Mouse (Mus musculus): Measurements from ENCODE around the gene Cd22. TPM values are rescaled to one million over a fixed set of nuclear protein-coding genes. Genes with fewer than 3 reads are reported as not detected.

Gene Cd22
- polyA plus RNA-seq, 1 experiment from 2014 or later = 0.05 TPM

DNA sequence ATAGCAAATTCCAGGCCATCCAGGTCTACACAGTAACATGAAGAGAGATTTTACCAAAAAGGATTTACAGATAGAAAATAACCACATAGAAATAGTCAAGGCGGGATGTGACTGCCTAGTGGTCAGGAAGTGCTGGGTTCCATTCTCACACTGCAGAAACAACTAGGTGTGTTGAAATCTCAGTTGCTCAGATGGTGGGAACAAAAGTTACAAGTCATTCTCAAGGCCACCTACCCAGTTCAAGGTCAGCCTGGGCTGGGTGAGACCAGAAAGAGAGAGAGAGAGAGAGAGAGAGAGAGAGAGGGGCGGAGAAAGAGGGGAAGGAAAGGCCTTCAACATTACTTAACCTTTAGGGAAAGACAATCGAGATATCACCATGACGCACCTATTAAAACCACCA, 6.7 kb upstream of the Cd22 start:
- WGBS = 85% methylated on average over 4 of the region's 4 CpGs
- Histone ChIP-seq H3K36me3 (ENCODE audit: control insufficient read depth, insufficient read depth, low read length) (no peaks in the 10 kb centered on the region), H3K4me3 (ENCODE audit: low read depth, low read length) (no peak overlapping the region), H3K27me3 (ENCODE audit: control insufficient read depth, insufficient read depth, low read length) (no peaks in the 10 kb centered on the region), H3K9ac (ENCODE audit: low read length) (no peak overlapping the region), H3K4me1 (ENCODE audit: control insufficient read depth, insufficient read depth, low read length) (no peaks in the 10 kb centered on the region), H3K4me2 (ENCODE audit: low read depth) (no peak overlapping the region), H3K27ac (ENCODE audit: low read depth, low read length) (no peak overlapping the region), H3K9me3 (ENCODE audit: control insufficient read depth, low read length) (no peaks in the 10 kb centered on the region)
- ATAC-seq (ENCODE audit: insufficient read depth, low FRiP score, low TSS enrichment) (no peak), DNase-seq (ENCODE audit: low spot score) (no peak)

- no peaks in the 10 kb centered on the region for H3K27me3 ChIP-seq (ENCODE audit: control insufficient read depth, insufficient read depth, low read length)
- DNase-seq (ENCODE audit: low spot score) = no peak
- no peak overlapping the region for H3K9ac ChIP-seq (ENCODE audit: low read length)
- no peak for ATAC-seq (ENCODE audit: insufficient read depth, low FRiP score, low TSS enrichment)
- H3K4me3 ChIP-seq (ENCODE audit: low read depth, low read length) = no peak overlapping the region
- H3K4me1 ChIP-seq (ENCODE audit: control insufficient read depth, insufficient read depth, low read length) = no peaks in the 10 kb centered on the region
- no peak overlapping the region for H3K4me2 ChIP-seq (ENCODE audit: low read depth)
- no peaks in the 10 kb centered on the region for H3K36me3 ChIP-seq (ENCODE audit: control insufficient read depth, insufficient read depth, low read length)
- H3K27ac ChIP-seq (ENCODE audit: low read depth, low read length) = no peak overlapping the region
- no peaks in the 10 kb centered on the region for H3K9me3 ChIP-seq (ENCODE audit: control insufficient read depth, low read length)
Measured at GRCm38 (mm10) chr7:30884047-30884446, 3.9 kb upstream of the Cd22 start.

- H3K9ac ChIP-seq (ENCODE audit: low read length) = no peak overlapping the region
- H3K4me1 ChIP-seq (ENCODE audit: control insufficient read depth, insufficient read depth, low read length) = no peaks in the 10 kb centered on the region
- H3K9me3 ChIP-seq (ENCODE audit: control insufficient read depth, low read length) = no peaks in the 10 kb centered on the region
- DNase-seq (ENCODE audit: low spot score) (no peak), ATAC-seq (ENCODE audit: insufficient read depth, low FRiP score, low TSS enrichment) (no peak)
- H3K36me3 ChIP-seq (ENCODE audit: control insufficient read depth, insufficient read depth, low read length) = no peaks in the 10 kb centered on the region
- no peak overlapping the region for H3K4me2 ChIP-seq (ENCODE audit: low read depth)
- H3K27ac ChIP-seq (ENCODE audit: low read depth, low read length) = no peak overlapping the region
- no peak overlapping the region for H3K4me3 ChIP-seq (ENCODE audit: low read depth, low read length)
- H3K27me3 ChIP-seq (ENCODE audit: control insufficient read depth, insufficient read depth, low read length) = no peaks in the 10 kb centered on the region
- 87% methylated on average over 3 of the region's 3 CpGs for WGBS
Measured at GRCm38 (mm10) chr7:30881367-30881766, 1.2 kb upstream of the Cd22 start.

DNA sequence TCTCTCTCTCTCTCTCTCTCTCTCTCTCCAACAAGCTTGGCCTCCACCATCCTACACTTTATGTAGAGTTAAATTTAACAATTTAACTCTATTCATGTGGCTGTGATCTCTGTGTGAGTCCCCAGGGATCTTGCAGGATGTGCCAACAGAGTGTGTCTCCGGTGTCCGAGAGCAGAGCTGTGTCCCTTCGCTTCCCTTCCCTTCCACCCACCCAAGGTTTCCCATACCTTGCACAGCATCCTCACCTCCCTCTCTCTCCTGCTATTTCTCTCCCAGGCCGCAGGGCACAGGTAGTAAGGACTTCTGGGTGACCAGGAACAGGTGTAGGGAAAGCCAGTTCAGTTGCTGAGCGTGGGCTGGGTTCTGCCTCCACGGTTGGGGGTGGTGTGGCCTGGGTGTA, 1.2 kb downstream of the Cd22 start:
- Histone ChIP-seq H3K36me3 (ENCODE audit: control insufficient read depth, insufficient read depth, low read length) (no peaks in the 10 kb centered on the region), H3K9me3 (ENCODE audit: control insufficient read depth, low read length) (no peaks in the 10 kb centered on the region)

DNA sequence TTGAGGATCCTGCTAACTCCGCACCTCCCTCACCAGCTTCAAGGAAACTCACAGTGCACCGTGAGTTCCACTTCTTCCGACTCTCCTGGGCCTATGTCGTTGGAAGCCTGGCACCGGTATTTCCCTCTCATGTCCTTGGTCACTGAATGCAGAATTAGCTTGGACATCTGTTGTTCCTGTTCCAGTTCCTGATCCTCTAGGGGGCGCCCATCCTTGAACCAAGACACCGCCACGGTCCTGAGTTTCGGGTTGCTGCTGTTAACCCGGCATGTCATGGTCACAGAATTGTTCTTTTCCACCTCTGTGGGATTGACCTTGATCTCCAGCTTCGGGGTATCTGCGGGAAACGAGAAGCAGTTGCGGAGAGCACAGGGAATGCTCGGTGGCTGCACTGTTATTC, 7.1 kb downstream of the Cd22 start:
- Histone ChIP-seq H3K4me1 (ENCODE audit: control insufficient read depth, insufficient read depth, low read length) (no peaks in the 10 kb centered on the region), H3K4me3 (ENCODE audit: low read depth, low read length) (no peak overlapping the region), H3K27ac (ENCODE audit: low read depth, low read length) (no peak overlapping the region), H3K4me2 (ENCODE audit: low read depth) (no peak overlapping the region), H3K9ac (ENCODE audit: low read length) (no peak overlapping the region), H3K36me3 (ENCODE audit: control insufficient read depth, insufficient read depth, low read length) (no peaks in the 10 kb centered on the region), H3K27me3 (ENCODE audit: control insufficient read depth, insufficient read depth, low read length) (no peaks in the 10 kb centered on the region), H3K9me3 (ENCODE audit: control insufficient read depth, low read length) (no peaks in the 10 kb centered on the region)
- ATAC-seq (ENCODE audit: insufficient read depth, low FRiP score, low TSS enrichment) (no peak), DNase-seq (ENCODE audit: low spot score) (peak; percentile 69)
- 29% methylated on average over 15 of the region's 15 CpGs for WGBS

More for the DNA sequence above, 1.2 kb downstream of the Cd22 start:
- Histone ChIP-seq H3K27ac (ENCODE audit: low read depth, low read length) (no peak overlapping the region), H3K4me3 (ENCODE audit: low read depth, low read length) (no peak overlapping the region), H3K27me3 (ENCODE audit: control insufficient read depth, insufficient read depth, low read length) (no peaks in the 10 kb centered on the region), H3K4me1 (ENCODE audit: control insufficient read depth, insufficient read depth, low read length) (no peaks in the 10 kb centered on the region), H3K9ac (ENCODE audit: low read length) (no peak overlapping the region), H3K4me2 (ENCODE audit: low read depth) (no peak overlapping the region)
- ATAC-seq (ENCODE audit: insufficient read depth, low FRiP score, low TSS enrichment) (no peak), DNase-seq (ENCODE audit: low spot score) (no peak)
- WGBS = 87% methylated on average over 6 of the region's 6 CpGs

DNA sequence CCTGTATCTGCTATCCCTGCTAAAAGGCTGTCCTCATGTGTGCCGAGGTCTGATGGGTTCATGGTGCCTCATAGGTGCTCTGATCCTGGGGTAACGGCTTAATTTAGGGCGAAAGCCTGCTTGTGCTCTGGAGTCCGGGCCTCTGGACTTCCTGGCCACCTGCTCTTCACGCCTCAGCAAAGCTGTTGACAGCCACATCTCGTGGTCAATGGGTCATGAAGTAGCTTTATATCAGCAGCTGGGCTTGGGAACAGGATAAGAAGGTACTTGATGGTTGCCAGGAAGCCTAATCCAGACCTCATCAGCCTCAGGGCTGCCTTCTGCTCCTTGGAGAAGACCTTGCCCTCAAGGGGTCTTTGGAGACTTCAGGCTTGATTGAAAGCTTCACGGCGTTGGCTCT, 16.8 kb downstream of the Cd22 start:
- ATAC-seq (ENCODE audit: insufficient read depth, low FRiP score, low TSS enrichment) = no peak
- 70% methylated on average over 8 of the region's 8 CpGs for WGBS
- no peaks in the 10 kb centered on the region for H3K4me1 ChIP-seq (ENCODE audit: control insufficient read depth, insufficient read depth, low read length)
- no peaks in the 10 kb centered on the region for H3K27me3 ChIP-seq (ENCODE audit: control insufficient read depth, insufficient read depth, low read length)
- no peak overlapping the region for H3K4me3 ChIP-seq (ENCODE audit: low read depth, low read length)
- no peak overlapping the region for H3K9ac ChIP-seq (ENCODE audit: low read length)
- no peaks in the 10 kb centered on the region for H3K9me3 ChIP-seq (ENCODE audit: control insufficient read depth, low read length)
- no peak overlapping the region for H3K27ac ChIP-seq (ENCODE audit: low read depth, low read length)
- no peak overlapping the region for H3K4me2 ChIP-seq (ENCODE audit: low read depth)
- DNase-seq (ENCODE audit: low spot score) = no peak
- no peaks in the 10 kb centered on the region for H3K36me3 ChIP-seq (ENCODE audit: control insufficient read depth, insufficient read depth, low read length)

DNA sequence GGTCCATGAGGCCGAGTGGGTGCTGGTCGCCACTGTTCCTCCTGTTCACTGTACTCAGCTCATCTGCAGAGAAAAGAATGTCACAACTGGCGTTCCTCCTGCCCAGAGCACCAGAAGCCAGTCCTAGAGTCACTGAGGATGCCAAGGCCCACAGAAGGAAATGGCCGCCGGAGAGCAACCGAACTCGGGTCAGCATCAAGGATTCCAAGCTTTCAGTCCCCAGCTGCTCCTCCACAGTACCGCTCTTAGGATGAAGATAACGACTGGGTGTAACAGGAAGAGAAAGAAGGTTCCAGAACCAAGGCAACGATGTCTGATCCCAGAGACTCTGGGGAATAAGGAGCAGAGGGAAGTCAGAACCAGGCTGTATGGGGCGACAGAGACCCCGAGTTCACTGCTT, 18.7 kb downstream of the Cd22 start, which contains the start of gene Ffar1:
TSS of gene Ffar1 (minus strand) at position 101 of the 400 bp plus-strand sequence.
- Histone ChIP-seq H3K27me3 (ENCODE audit: control insufficient read depth, insufficient read depth, low read length) (no peaks in the 10 kb centered on the region), H3K36me3 (ENCODE audit: control insufficient read depth, insufficient read depth, low read length) (no peaks in the 10 kb centered on the region), H3K27ac (ENCODE audit: low read depth, low read length) (no peak within 1 kb of the TSS), H3K9ac (ENCODE audit: low read length) (no peak within 1 kb of the TSS), H3K4me2 (ENCODE audit: low read depth) (no peak within 1 kb of the TSS), H3K4me3 (ENCODE audit: low read depth, low read length) (no peak within 1 kb of the TSS), H3K9me3 (ENCODE audit: control insufficient read depth, low read length) (no peaks in the 10 kb centered on the region), H3K4me1 (ENCODE audit: control insufficient read depth, insufficient read depth, low read length) (no peaks in the 10 kb centered on the region)
- DNase-seq (ENCODE audit: low spot score) (no peak), ATAC-seq (ENCODE audit: insufficient read depth, low FRiP score, low TSS enrichment) (no peak)
- WGBS = 86% methylated on average over 12 of the region's 12 CpGs

DNA sequence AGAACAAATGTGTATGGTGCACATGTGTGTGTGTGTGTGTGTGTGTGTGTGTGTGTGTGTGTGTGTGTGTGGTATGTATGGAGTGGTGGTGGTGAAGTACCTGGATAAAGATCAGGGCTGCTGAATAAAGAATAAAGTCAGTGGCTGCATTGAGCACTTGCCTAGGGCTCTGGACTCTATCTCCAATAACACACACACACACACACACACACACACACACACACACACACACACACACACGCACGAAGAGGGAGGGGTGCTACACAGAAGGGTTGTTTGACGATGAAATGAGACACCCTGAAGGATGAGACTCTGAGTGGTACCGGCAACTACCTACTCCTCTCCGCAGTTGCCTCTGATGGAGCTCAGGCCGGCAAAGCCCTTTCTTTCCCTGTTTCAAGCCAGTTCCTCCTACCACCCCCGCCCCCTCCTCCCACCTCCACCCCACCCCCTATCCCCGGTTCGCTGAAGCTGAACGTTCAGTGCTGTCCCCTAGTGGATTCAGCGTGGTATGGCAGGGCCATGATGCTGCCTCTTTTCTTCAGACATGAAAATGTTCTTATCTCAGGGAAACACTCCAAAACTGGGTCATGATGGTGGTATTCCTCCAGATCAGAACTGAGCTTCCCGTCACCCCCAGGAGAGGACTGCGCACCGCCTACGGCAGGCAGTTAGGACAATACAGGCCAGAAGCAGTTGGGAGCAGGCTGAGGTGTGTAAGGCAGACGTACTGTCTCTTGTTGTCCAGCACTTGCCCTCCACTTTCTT, 20.3 kb downstream of the Cd22 start:
- ATAC-seq (ENCODE audit: insufficient read depth, low FRiP score, low TSS enrichment) = peak; percentile 35; the same call in 1 of the 2 replicates
- no peaks in the 10 kb centered on the region for H3K36me3 ChIP-seq (ENCODE audit: control insufficient read depth, insufficient read depth, low read length)
- H3K9ac ChIP-seq (ENCODE audit: low read length) = no peak overlapping the region
- no peaks in the 10 kb centered on the region for H3K27me3 ChIP-seq (ENCODE audit: control insufficient read depth, insufficient read depth, low read length)
- WGBS = 10% methylated on average over 13 of the region's 16 CpGs
- peak overlapping the region; percentile 26 for H3K4me2 ChIP-seq (ENCODE audit: low read depth)
- H3K4me1 ChIP-seq (ENCODE audit: control insufficient read depth, insufficient read depth, low read length) = no peaks in the 10 kb centered on the region
- peak; percentile 75 for DNase-seq (ENCODE audit: low spot score)
- H3K27ac ChIP-seq (ENCODE audit: low read depth, low read length) = no peak overlapping the region
- H3K4me3 ChIP-seq (ENCODE audit: low read depth, low read length) = no peak overlapping the region
- no peaks in the 10 kb centered on the region for H3K9me3 ChIP-seq (ENCODE audit: control insufficient read depth, low read length)

GRCm38 (mm10) chr7:30859290-30859634, 20.9 kb downstream of the Cd22 start:
- Histone ChIP-seq H3K4me2 (ENCODE audit: low read depth) (no peak overlapping the region), H3K36me3 (ENCODE audit: control insufficient read depth, insufficient read depth, low read length) (no peaks in the 10 kb centered on the region), H3K9me3 (ENCODE audit: control insufficient read depth, low read length) (no peaks in the 10 kb centered on the region), H3K27me3 (ENCODE audit: control insufficient read depth, insufficient read depth, low read length) (no peaks in the 10 kb centered on the region), H3K27ac (ENCODE audit: low read depth, low read length) (no peak overlapping the region), H3K9ac (ENCODE audit: low read length) (no peak overlapping the region), H3K4me1 (ENCODE audit: control insufficient read depth, insufficient read depth, low read length) (no peaks in the 10 kb centered on the region), H3K4me3 (ENCODE audit: low read depth, low read length) (no peak overlapping the region)
- ATAC-seq (ENCODE audit: insufficient read depth, low FRiP score, low TSS enrichment) (0 out of 2 replicates have a peak, but pooled peaks have one; percentile 2), DNase-seq (ENCODE audit: low spot score) (peak; percentile 76)

All from neural tube, embryonic 11.5 days (tissue).